Mouse (Mus musculus): ENCODE results near the gene Rpl37.

GRCm38 (mm10) chr15:5068801-5069518, 47.5 kb upstream of the Rpl37 start:
- peak; percentile 77 for TF ChIP-seq CTCF (IDR thresholded peaks at IDR 0.05)
- no peak for TF ChIP-seq EP300 (IDR thresholded peaks at IDR 0.05)

Measured in lung, postnatal 0 days (tissue).